9 mouse cellular contexts compared by ENCODE assay signal in the genomic region with DNA sequence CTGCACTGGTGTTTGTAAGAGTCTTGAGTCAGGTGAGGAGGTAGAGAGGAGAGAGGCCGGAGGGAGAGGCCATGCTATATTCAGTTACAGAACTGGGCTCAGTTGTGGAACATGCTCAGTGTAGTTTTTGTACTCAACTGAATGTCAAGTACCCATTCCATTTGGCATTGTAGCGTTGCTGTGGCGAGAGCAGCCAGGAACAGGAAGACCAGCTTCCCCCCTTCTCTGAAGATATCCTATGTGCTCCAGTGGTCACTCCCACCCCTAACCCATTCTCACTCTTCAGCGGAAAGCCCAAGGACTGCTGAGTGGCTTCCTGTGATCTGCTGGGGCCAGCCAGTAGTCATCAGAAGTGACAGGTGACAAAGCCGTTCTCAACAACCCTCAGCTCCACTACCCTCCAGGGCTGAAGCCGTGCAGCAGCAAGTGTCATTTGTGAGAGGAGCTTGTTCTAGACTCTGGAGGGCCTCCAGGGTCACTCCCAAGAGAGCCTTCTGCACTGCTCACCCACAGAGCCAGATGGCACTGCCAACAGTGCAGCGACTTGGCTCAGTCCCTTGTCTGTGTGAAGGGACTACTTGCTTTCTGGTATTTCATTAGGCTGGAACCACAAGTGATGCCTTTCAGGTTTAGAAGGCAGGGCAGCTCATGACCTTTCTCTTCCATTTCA.
DNase-seq lines count a peak whose midpoint lies in the region; ATAC-seq lines count a peak whose summit lies in the region.
"Had no signal": no experiment of that assay in that cellular context is flagged by ENCODE, and none has a peak within 500 bp of the region (broad histone marks: within the 10 kb centered on the region; RNA-seq: fewer than 3 reads in every experiment).

No protein-coding gene starts in this region.

- no peak overlapping the region for H3K9ac ChIP-seq in intestine, embryonic 16.5 days (ENCODE audit: low read depth, low read length)
- H3K9ac ChIP-seq: midbrain, embryonic 12.5 days had no signal

- no peak for ATAC-seq in intestine, embryonic 16.5 days
- no peak for ATAC-seq in monocyte, adult 5-6 weeks (replicated peaks; ENCODE audit: insufficient number of reproducible peaks, low FRiP score, low TSS enrichment, poor library complexity, severe bottlenecking)

- no peak overlapping the region for H3K4me3 ChIP-seq in intestine, embryonic 16.5 days (ENCODE audit: low read length)
- H3K4me3 ChIP-seq: midbrain, embryonic 12.5 days had no signal

- no peaks in the 10 kb centered on the region for H3K9me3 ChIP-seq in intestine, embryonic 16.5 days (ENCODE audit: control insufficient read depth, low read length)
- H3K9me3 ChIP-seq: midbrain, embryonic 12.5 days had no signal

- no peaks in the 10 kb centered on the region for H3K36me3 ChIP-seq in intestine, embryonic 16.5 days (ENCODE audit: control insufficient read depth, insufficient read depth, low read length)
- H3K36me3 ChIP-seq: midbrain, embryonic 12.5 days had no signal

- no peak overlapping the region for H3K27ac ChIP-seq in intestine, embryonic 16.5 days (ENCODE audit: low read length)
- H3K27ac ChIP-seq: midbrain, embryonic 12.5 days had no signal

- 68% methylated on average over 7 of the region's 7 CpGs for WGBS in intestine, embryonic 16.5 days

- H3K4me1 ChIP-seq in intestine, embryonic 16.5 days (ENCODE audit: control insufficient read depth, insufficient read depth, low read length), result no peaks in the 10 kb centered on the region
- H3K4me1 ChIP-seq: midbrain, embryonic 12.5 days had no signal

- H3K27me3 ChIP-seq in intestine, embryonic 16.5 days (replicated peaks; ENCODE audit: control insufficient read depth, insufficient read depth, low read length), result no peaks in the 10 kb centered on the region
- H3K27me3 ChIP-seq: midbrain, embryonic 12.5 days had no signal

- DNase-seq in layer of hippocampus, adult 11-12 months (ENCODE audit: low spot score), result peak; percentile 49
- no peak for DNase-seq in layer of hippocampus, adult 9-10 months (ENCODE audit: low spot score)
- DNase-seq in brain, adult 2 months (ENCODE audit: low read depth, low spot score), result peak; percentile 68
- peak; percentile 19 for DNase-seq in heart, adult 8-10 months (ENCODE audit: low spot score)
- peak; percentile 5 for DNase-seq in lung, postnatal 36 days
- DNase-seq in urinary bladder, adult 18-20 months (ENCODE audit: low spot score in 2 of 2), result no peak

- H3K4me2 ChIP-seq in intestine, embryonic 16.5 days (ENCODE audit: low read depth, low read length), result no peak overlapping the region
- H3K4me2 ChIP-seq: midbrain, embryonic 12.5 days had no signal

Comparison
In these comparisons a context has a peak if more than half of its experiments do, and no peak if none do; other contexts are left out.
1. DNase-seq: peak in layer of hippocampus, adult 11-12 months (single experiment), brain, adult 2 months (single experiment), heart, adult 8-10 months (single experiment) and lung, postnatal 36 days (single experiment); none in layer of hippocampus, adult 9-10 months (single experiment) and urinary bladder, adult 18-20 months (0 of 2).